Comparison of ENCODE assay signal across 27 mouse cellular contexts in the genomic region with DNA sequence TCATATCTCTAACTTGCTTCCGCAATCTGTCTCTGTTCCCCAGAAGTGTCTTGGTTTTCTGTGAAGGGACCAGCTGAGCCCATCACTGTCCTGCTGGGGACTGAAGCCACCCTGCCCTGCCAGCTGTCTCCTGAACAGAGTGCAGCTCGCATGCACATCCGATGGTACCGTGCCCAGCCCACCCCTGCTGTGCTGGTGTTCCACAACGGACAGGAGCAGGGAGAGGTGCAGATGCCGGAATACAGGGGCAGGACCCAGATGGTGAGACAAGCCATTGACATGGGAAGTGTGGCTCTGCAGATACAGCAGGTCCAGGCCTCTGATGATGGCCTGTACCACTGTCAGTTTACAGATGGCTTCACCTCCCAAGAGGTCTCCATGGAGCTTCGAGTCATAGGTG. TPM values are rescaled to one million over a fixed set of nuclear protein-coding genes. Genes with fewer than 3 reads are reported as not detected.
"Had no signal": no experiment of that assay in that cellular context is flagged by ENCODE, and none has a peak within 500 bp of the region (broad histone marks: within the 10 kb centered on the region; RNA-seq: fewer than 3 reads in every experiment).

No protein-coding gene starts in this region.

- DNase-seq: liver, embryonic 13.5 days; liver, postnatal 0 days; lung, adult 2 months; lung, postnatal 14 days; lung, postnatal 36 days; retina, postnatal 1 day; right cerebral cortex, adult 18-20 months; right cerebral cortex, postnatal 25 days; right cerebral cortex, postnatal 4 days; thymus, adult 2 months; thymus, postnatal 25 days; thymus, postnatal 4 days had no signal

- H3K4me2 ChIP-seq: liver, embryonic 13.5 days; liver, embryonic 15.5 days; lung, embryonic 15.5 days; midbrain, embryonic 11.5 days; midbrain, embryonic 13.5 days; midbrain, embryonic 15.5 days; neural tube, embryonic 12.5 days; stomach, embryonic 15.5 days had no signal

- H3K27ac ChIP-seq: liver, embryonic 13.5 days; liver, embryonic 15.5 days; lung, embryonic 15.5 days; macrophage; midbrain, embryonic 13.5 days; midbrain, embryonic 15.5 days; neural tube, embryonic 12.5 days; stomach, embryonic 15.5 days; stomach, postnatal 0 days had no signal

- H3K9ac ChIP-seq: liver, embryonic 13.5 days; liver, embryonic 15.5 days; liver, postnatal 0 days; lung, embryonic 15.5 days; midbrain, embryonic 13.5 days; midbrain, embryonic 15.5 days; neural tube, embryonic 12.5 days; stomach, embryonic 15.5 days had no signal

- H3K9me3 ChIP-seq: liver, embryonic 13.5 days; liver, embryonic 15.5 days; lung, embryonic 15.5 days; midbrain, embryonic 13.5 days; midbrain, embryonic 15.5 days; neural tube, embryonic 12.5 days; stomach, embryonic 15.5 days had no signal

- H3K4me3 ChIP-seq: liver, embryonic 13.5 days; liver, embryonic 15.5 days; lung, embryonic 15.5 days; midbrain, embryonic 13.5 days; midbrain, embryonic 15.5 days; neural tube, embryonic 12.5 days; stomach, embryonic 15.5 days had no signal

- H3K4me1 ChIP-seq: liver, embryonic 13.5 days; liver, embryonic 15.5 days; lung, embryonic 15.5 days; midbrain, embryonic 13.5 days; midbrain, embryonic 15.5 days; neural tube, embryonic 12.5 days; stomach, embryonic 15.5 days had no signal

- H3K27me3 ChIP-seq: liver, embryonic 15.5 days; lung, embryonic 15.5 days; midbrain, embryonic 13.5 days; midbrain, embryonic 15.5 days; neural tube, embryonic 12.5 days; stomach, embryonic 15.5 days had no signal

- H3K36me3 ChIP-seq: liver, embryonic 13.5 days; liver, embryonic 15.5 days; lung, embryonic 15.5 days; midbrain, embryonic 13.5 days; midbrain, embryonic 15.5 days; neural tube, embryonic 12.5 days; stomach, embryonic 15.5 days had no signal

- ATAC-seq: liver, postnatal 0 days; lung, postnatal 0 days; midbrain, embryonic 13.5 days; midbrain, embryonic 15.5 days had no signal

RNA-seq across cellular contexts. Expression of gene Btnl1, which starts 2.5 kb away (rescaled TPM):
- total RNA-seq: megakaryocyte progenitor cell, adult 5-6 weeks; midbrain, postnatal 0 days; monocyte, adult 5-6 weeks had no signal
- polyA plus RNA-seq: liver, embryonic 13.5 days; liver, embryonic 15.5 days; liver, postnatal 0 days; lung, embryonic 15.5 days; lung, postnatal 0 days; macrophage; midbrain, embryonic 11.5 days; midbrain, embryonic 13.5 days; midbrain, embryonic 15.5 days; midbrain, postnatal 0 days; neural tube, embryonic 12.5 days; neural tube, embryonic 14.5 days; urinary bladder, adult 2 months had no signal

RNA-seq across cellular contexts. Expression of gene BC051142, which starts 19.2 kb away (rescaled TPM):
- total RNA-seq: monocyte, adult 5-6 weeks had no signal
- polyA plus RNA-seq: liver, embryonic 15.5 days had no signal

RNA-seq across cellular contexts. Expression of gene Btnl2, which starts 24.8 kb away (rescaled TPM):
- total RNA-seq: megakaryocyte progenitor cell, adult 5-6 weeks; midbrain, postnatal 0 days had no signal
- polyA plus RNA-seq: liver, postnatal 0 days; lung, postnatal 0 days; midbrain, embryonic 13.5 days; midbrain, embryonic 15.5 days; midbrain, postnatal 0 days; neural tube, embryonic 12.5 days; neural tube, embryonic 14.5 days had no signal

RNA-seq across cellular contexts. Expression of gene H2-Eb2, which starts 54.0 kb away (rescaled TPM):
- polyA plus RNA-seq: liver, embryonic 13.5 days; liver, embryonic 15.5 days; liver, postnatal 0 days; lung, postnatal 0 days; midbrain, embryonic 11.5 days; midbrain, embryonic 13.5 days; neural tube, embryonic 12.5 days; stomach, embryonic 15.5 days; stomach, postnatal 0 days had no signal
